17 mouse cellular contexts compared by ENCODE assay signal in the genomic region with DNA sequence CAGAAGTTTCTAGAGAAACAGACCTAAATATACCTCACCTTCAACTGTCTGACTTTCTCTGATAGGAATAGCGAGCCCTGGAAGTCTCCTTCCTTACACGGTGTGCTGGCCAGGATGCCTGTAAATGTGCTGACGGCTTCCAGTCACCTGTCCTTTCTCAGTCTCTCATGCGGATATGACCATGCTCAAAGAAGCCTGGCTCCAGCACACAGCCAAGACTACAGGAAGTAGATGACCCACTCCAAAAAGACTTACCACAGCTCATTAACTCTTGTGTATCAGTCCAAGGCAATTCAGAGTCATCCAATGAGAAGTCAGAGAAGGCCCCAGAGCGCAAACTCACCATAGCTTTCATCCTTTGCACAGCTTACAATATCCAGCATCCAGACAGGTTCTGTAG.
DNase-seq lines count a peak whose midpoint lies in the region.
"Had no signal": no experiment of that assay in that cellular context is flagged by ENCODE, and none has a peak within 500 bp of the region (broad histone marks: within the 10 kb centered on the region; RNA-seq: fewer than 3 reads in every experiment).

No protein-coding gene starts in this region.

- intact Hi-C loops in heart, postnatal 14 days (cut with DNase I), result no loop called here

- 62% methylated on average over 5 of the region's 5 CpGs for WGBS in heart, embryonic 10.5 days

- no peak overlapping the region for H3K27ac ChIP-seq in heart, embryonic 10.5 days

- no peaks in the 10 kb centered on the region for H3K9me3 ChIP-seq in heart, embryonic 10.5 days
- H3K9me3 ChIP-seq: G1E had no signal

- no peaks in the 10 kb centered on the region for H3K4me1 ChIP-seq in heart, embryonic 10.5 days

- DNase-seq in heart, adult 11 months, result peak; percentile 67
- no peak for DNase-seq in heart, adult 9 months (ENCODE audit: low spot score in 2 of 2)
- peak; percentile 63 for DNase-seq in heart, embryonic 10.5 days (ENCODE audit: low spot score)
- no peak for DNase-seq in heart, postnatal 14 days
- DNase-seq: adrenal gland, adult 2 months; adrenal gland, adult 8-10 months; adrenal gland, postnatal 10 days; adrenal gland, postnatal 14 days; adrenal gland, postnatal 25 days; adrenal gland, postnatal 36 days; B cell, adult 2 months; cerebellum, adult 11 months; cerebellum, adult 11-12 months; cerebellum, adult 18-20 months had no signal

- H3K4me3 ChIP-seq in heart, embryonic 10.5 days, result no peak overlapping the region

- no peaks in the 10 kb centered on the region for H3K27me3 ChIP-seq in heart, embryonic 10.5 days (ENCODE audit: insufficient read depth, poor library complexity, severe bottlenecking)
- H3K27me3 ChIP-seq: CH12.LX, Patski had no signal

- no peaks in the 10 kb centered on the region for H3K36me3 ChIP-seq in heart, embryonic 10.5 days
- H3K36me3 ChIP-seq: G1E had no signal

Comparison
In these comparisons a context has a peak if more than half of its experiments do, and no peak if none do; other contexts are left out.
1. DNase-seq: peak in heart, adult 11 months (single experiment) and heart, embryonic 10.5 days (single experiment); none in heart, adult 9 months (0 of 2) and heart, postnatal 14 days (0 of 2).